Mouse (Mus musculus) liver, adult 2 months (tissue): ENCODE measurements around the gene Speg.

Experiments used
- CTCF ChIP-seq: fragments of 200-500 bp; IDR thresholded peaks from 2 replicates; pipeline ENCODE4 v1.5.1; 2011; ENCODE audit warnings: low read depth, low read length, control low read depth
- POLR2A ChIP-seq: fragments of 200-500 bp; IDR thresholded peaks from 2 replicates; pipeline ENCODE4 v1.6.1; 2011; ENCODE audit warnings: low read length, control low read depth; ENCODE audit not compliant: insufficient read depth; ENCODE audit errors: extremely low read depth

GRCm38 (mm10) chr1:75363868-75364267 lies 11.2 kb upstream of the Speg start:
- no peak for TF ChIP-seq CTCF
- no peak for TF ChIP-seq POLR2A
